Mouse (Mus musculus) thymus, postnatal 36 days (tissue): ENCODE measurements around the gene Plcxd2.

Source experiments
- DNase-seq, 2 experiments: peaks; one replicate each; pipeline ENCODE4 v3.0.0; 2022; ENCODE audit warnings: mixed read lengths in 2 of 2

Plcxd2 gene

DNA sequence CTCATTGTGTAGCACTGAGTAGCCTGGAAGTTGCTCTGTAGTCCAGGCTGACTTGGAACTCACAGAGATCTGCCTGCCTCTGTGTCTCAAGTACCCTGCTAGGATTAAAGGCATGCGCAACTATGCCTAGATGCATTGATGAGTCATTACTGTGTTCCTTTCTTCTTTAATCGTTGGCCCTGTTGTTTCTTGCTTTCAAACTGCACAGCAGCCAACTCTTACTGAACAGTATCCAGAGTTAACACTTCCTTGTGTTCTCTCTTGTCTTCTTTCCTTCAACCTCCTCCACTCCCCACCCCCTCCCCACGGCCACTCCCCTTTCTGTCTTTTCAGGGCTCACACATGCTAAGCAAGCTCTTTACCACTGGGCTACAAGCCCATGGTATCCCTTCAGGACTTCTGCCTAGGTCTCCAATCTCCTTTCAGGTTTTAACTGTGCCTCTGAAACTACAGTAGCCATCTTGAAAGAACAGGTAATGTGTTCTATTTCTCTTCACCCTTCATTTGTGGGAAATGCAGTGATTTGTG is 74.0 kb downstream of the Plcxd2 start:
- DNase-seq = no peak

DNA sequence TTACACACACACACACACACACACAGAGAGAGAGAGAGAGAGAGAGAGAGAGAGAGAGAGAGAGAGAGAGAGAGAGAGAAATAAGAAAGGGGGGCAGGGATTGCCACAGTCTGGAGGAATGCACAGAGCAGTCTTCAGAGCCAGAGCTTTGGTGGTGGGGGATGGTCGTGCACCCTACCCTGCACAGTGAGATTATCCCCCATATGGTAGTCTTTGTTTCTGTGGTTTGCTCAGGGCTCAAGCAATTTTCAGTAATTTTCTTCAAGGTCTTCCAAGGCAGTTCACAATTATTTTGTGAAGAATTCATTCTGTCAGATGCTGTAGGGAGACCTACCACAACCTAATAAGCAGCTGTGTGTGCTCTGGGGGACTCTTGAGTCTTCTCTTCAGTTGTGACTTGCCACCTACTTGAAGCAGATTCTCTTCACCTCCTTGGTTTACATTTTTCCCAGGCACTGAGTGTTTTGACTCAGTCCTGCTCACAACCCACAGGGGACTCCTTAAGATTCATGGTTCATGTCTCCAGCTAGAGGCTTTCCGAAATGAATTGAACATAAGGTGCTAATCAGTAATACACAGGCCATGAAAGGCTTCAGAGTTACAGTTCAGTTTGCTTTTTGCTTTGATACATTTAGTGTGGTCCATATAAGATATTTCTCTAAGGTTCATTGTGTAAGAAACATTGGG is 75.2 kb downstream of the Plcxd2 start:
- DNase-seq = no peak

DNA sequence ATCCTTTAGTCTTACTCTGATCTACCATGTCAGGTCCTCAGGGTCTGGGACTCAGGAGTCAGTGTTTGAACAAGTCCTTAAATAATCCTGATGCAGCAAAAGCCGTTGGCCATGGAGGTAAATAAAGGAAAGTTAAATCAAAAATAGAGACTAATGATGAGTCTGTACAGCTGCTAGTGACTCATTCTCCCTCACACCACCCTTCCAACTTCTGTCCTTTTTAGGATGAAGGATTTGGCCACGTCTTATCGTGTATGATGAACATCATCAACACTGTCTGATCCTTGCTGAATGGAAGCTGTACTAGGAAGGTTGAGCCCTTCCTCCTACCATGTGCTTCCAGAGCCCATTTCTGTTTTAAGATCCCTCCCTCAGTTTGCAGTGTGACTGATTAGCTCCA is 79.7 kb downstream of the Plcxd2 start:
- DNase-seq = no peak

DNA sequence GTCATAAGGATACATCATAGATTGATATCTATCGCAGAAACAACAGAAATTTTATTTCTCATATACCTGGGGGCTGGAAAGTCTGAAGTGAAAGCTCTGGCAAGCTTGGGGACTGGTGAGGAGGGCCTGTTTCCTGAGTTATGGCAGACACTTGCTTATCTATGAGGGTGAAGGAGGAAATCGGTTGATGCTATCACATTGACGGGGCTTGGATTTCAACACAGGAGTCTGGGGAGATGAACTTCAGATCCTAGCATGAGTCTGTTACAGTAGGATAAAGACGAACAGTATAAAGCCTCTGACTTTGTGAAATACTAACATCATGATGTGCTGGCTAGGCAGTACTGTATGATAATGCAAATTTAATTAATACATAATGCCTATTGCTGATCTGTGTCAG is 81.9 kb downstream of the Plcxd2 start:
- DNase-seq = no peak

DNA sequence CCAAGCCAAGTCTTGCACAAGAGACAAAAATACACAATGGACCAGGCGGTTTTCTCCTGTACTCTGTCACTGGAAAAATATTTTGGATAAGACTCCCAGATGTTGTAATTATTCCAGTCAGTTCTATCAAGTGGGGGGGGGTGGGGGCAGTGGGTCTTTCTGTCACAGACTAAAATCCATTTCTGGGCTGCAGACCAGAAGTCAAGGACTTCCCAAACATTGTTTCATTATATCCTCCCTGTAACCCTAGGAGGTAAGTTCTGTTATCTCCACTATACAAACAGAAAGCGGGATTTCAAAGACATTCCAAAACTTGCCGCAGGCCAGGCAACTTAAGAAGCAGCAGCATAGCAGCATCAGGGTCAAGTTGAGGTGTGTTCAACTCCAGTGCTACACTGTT is 82.4 kb downstream of the Plcxd2 start:
- DNase-seq = no peak

DNA sequence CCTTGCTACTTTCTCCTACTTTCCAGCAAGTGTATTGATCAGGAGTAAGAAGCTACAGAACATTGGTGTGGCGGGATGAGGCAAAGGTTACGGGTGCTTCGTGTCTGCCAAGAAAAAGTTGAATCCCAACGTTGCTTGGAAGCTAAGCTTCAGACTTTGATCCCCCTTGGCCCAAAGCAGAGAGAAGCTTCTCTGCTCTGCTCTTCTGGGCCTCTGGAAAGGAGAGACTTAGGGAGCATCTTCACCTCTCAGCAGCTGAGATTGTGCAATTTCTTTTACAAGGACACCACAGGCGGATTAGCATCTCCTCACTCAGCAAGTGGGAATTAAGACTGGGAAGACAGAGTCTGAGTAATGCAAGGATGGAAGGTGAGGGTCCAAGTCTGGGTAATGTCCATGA is 83.1 kb downstream of the Plcxd2 start:
- no peak for DNase-seq

DNA sequence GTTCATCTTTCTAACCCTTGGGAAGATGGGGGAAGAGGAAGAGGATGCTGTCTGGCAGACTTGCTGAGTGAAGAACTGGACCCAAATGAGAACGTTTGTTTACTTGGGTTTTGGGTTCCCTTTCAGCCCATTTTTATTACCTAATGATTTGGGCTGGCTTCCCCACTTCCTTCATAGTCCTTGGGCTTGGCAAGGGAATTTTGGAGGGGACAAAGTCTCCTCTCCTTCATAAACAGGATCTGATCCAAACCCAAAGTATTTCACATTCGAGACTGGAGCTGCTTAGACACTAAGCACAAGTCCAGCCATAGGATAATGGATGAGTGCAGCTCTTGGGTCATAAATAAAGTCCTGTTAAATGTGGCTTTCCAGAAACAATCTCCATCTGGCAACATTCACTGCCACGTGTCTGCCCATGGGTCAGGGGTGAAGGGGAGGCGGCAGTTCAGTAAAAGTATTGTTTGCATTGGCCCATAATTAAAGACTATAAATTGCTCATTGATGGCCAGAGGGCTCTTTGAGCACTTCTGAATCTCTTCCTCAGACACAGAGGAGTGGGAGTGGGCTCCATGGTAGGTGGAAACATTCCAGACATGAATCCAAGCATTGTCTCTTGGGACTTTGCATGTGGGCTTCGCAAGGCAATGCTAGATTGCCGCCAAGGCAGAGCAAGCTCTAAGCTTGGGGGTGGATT is 86.1 kb downstream of the Plcxd2 start:
- no peak for DNase-seq

DNA sequence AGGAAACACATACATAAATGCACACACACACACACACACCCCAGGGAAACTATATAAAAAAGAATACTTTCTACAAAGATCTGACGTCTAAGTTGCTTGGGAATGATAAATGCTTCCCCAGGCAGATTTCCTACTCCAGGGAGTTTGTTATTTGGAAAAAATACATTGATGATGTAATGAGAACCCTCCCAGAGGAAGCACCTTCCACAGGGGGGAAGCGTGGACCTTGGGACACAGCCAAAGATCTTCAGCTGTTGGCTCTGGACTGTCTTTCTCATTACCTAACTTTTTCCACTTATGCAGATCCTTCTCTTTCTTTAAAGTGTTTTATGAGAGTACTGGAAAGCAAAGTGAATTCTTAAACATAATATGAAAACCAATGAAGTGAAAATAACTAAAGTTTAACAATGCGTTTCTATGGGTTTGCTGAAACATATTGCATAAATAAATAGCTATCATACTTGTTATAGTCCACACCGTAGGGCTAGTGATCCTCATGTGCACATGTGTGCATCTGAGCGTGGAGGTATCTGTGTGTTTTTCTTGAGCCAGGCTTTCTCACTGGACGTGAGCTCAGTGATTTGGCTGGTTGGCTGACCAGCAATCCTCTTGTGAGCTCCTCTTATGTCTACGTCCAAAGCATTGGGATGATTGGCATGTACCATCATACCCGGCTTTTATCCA is 87.3 kb downstream of the Plcxd2 start:
- DNase-seq = no peak

DNA sequence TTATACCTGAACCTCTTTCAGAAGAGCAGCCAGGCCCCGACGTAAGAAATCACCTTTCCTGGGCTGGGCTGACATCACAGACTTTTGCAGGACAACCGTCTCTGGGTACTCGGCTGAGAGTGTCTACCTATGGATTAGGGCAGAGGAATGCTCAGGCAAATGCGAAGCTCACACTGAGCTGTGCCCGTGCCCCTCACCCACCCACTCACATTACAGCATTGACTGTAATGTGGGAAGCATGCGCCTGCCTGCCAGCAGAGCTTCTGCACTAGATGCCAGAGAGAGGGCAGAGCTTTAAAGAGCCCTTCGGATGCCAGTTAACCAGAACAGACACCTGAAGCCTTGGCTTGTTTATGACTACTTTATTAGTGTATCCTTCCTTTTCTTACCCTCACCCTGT is 90.4 kb downstream of the Plcxd2 start:
- no peak for DNase-seq
